Mouse (Mus musculus): Measurements from ENCODE around the gene Efnb1.
A peak's percentile ranks its signal among the peaks of the same experiment; 100 is the strongest.

The Efnb1 gene

GRCm38 (mm10) chrX:99154358-99154757 lies 18.4 kb downstream of the Efnb1 start:
- no peak for DNase-seq

GRCm38 (mm10) chrX:99159020-99159419 lies 23.1 kb downstream of the Efnb1 start:
- peak in 1 of 2 experiments; percentile 55 for DNase-seq

GRCm38 (mm10) chrX:99164111-99164510 lies 28.2 kb downstream of the Efnb1 start:
- DNase-seq, result no peak

GRCm38 (mm10) chrX:99164855-99165368 lies 29.0 kb downstream of the Efnb1 start:
- no peak for DNase-seq

- DNase-seq, result no peak
Observed at GRCm38 (mm10) chrX:99167014-99167413, 31.1 kb downstream of the Efnb1 start.

GRCm38 (mm10) chrX:99167550-99167949 lies 31.6 kb downstream of the Efnb1 start:
- DNase-seq, result no peak

GRCm38 (mm10) chrX:99172301-99172700 lies 36.4 kb downstream of the Efnb1 start:
- peak in 1 of 2 experiments; percentile 48 for DNase-seq

GRCm38 (mm10) chrX:99185081-99185596 lies 49.2 kb downstream of the Efnb1 start:
- no peak for DNase-seq

- DNase-seq, result peak; percentile 25 to 41
Observed at GRCm38 (mm10) chrX:99186497-99187435, 50.8 kb downstream of the Efnb1 start.

GRCm38 (mm10) chrX:99191441-99192087 lies 55.6 kb downstream of the Efnb1 start:
- no peak for DNase-seq

- DNase-seq, result no peak
Observed at GRCm38 (mm10) chrX:99196910-99197309, 61.0 kb downstream of the Efnb1 start.

GRCm38 (mm10) chrX:99198532-99198931 lies 62.6 kb downstream of the Efnb1 start:
- DNase-seq, result no peak

All from kidney, postnatal 25 days (tissue).